Mouse (Mus musculus): ENCODE measurements around the gene Foxn3.

Gene Foxn3

DNA sequence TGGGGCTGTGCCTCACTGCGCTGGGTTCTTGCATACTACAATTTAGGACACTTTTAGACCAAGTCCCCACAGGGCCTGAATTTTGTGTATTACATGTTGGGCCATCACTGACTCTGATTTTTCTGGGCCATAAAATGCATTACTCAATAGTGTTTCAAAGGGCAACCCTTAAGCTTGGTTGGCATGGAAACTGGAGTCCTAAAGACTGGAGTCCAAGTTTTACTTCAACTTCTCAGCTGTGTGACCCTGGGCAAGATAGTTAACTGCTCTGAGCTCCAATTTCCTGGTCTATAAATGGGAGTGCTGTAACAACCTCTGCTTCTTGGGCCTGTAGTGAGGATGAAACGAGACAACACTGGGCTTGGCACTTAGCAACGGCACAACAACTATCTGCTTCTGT is 215.9 kb downstream of the Foxn3 start:
- DNase-seq = no peak

DNA sequence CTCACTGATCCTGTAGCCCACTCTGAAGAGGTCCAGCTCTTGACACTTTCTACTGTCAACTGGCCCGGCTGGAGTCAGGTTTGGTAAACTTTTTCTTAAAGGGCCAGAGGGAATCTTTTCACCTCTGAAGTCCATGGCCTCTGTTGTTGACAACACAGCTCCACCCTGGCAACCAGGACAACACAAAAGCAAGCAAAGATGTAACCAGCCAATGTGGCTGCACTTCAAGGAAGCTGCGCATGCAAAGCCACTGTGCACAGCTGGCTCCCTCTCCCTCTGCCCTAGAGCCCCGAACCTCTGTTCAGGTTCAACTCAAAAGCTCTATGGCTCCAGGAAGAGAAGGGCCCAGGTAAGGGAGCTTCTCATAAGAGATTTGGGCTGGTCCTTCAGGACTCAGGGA is 216.4 kb downstream of the Foxn3 start:
- DNase-seq = no peak

DNA sequence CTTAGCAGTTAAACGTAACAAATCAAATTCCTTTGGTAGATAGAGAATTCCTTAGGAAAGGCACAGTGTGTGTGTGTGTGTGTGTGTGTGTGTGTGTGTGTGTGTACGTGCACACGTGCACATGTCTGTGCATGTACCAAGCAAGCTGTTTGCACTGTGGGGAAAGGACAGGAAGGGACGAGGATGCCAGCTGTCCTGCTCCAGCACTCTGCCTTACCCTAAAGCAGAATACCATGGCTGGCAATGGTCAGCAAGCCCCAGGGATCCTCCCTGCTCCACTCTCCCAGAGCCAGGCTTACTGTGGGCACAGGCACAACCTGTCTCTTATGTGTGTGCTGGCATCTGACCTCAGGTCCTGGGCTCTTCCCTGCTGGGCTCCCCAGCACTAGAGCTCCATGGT is 218.1 kb downstream of the Foxn3 start:
- no peak for DNase-seq

DNA sequence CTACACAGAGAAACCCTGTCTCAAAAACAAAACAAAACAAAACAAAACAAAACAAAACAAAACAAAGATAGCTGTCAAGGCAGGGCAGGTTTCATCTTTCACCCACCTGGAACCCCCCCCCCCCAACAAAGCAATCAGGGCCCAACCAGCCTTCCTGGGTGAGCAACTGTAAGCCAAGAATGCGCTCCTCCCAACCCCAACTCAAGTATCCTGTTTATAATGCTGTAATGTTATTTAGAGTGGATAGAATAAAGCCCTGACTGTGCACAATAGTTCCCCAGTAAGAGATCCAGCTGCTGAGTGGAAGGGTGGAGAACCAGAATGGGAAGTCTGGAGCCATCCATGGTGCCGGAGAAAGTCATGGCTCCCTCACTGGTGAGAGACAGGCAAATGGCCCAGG is 220.0 kb downstream of the Foxn3 start:
- no peak for DNase-seq

DNA sequence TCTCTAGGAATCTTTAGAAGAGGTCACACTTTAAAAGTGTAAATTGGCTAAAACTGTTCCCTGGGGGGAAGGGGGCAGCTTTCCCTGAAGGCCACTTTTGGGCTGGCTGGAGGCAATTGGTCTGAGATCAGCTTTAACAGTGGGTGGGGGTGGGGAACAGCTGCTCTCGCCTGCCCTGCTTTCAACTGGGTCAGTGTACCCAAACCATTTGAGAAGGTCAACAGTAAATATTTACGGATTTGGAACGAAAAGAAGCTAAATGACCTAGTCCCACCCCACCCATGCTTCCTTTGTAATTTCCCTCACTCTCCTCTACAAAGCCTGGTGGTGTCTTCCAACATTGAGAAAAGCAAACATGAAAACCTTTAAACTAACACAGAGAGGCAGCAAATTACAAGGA is 221.2 kb downstream of the Foxn3 start:
- DNase-seq = no peak

DNA sequence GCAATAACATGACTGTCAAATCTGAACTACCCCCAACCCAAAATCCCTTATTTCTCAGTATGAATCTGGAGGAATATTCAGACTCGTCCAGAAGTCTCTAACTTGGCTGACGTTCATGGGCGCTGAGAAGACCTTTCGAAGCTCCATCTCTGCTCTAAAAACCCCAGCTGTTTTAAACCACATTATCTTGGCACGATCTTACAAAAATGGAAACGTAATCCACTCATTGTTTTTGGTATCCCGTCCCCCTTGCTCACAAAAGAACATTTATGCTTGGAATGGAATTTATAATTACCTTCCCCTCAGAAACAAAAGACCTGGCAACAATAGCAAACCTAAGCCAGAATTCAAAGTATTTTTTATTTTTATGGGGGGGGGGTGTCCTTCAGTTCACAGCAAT is 221.6 kb downstream of the Foxn3 start:
- DNase-seq = no peak

DNA sequence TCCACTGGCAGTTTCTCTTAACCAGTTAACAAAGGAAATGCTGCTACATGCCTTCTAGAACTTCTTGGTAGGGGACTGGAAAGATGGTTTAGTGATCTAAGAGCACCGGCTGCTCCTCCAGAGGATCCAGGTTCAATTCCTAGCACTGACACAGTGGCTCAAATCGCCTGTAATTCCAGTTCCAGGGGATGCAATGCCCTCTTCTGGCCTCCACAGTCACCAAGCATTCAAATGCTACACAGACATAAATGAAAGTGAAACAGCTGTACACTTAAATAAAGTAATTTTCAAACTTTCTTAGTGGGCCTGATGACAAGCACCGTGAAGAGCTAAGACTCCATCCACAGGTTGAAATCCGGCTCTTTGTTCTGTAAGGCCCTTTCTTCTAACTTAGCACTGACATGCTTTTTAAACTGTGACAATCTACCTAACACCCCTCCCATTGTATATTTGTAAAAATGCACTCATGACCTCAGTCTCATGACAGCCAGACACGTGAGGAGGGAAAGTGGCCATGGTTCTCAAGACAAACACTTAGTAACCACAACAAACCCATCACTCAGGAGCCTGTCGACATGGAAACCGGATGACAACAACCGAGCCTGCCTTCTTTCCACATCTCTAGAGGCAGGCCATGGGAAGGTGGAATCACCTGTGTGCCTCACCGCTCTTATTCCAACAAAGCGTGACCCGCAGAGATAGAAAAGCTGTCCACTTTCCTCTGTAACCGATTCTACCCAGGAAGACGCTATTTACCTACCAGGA is 222.8 kb downstream of the Foxn3 start:
- DNase-seq = no peak

DNA sequence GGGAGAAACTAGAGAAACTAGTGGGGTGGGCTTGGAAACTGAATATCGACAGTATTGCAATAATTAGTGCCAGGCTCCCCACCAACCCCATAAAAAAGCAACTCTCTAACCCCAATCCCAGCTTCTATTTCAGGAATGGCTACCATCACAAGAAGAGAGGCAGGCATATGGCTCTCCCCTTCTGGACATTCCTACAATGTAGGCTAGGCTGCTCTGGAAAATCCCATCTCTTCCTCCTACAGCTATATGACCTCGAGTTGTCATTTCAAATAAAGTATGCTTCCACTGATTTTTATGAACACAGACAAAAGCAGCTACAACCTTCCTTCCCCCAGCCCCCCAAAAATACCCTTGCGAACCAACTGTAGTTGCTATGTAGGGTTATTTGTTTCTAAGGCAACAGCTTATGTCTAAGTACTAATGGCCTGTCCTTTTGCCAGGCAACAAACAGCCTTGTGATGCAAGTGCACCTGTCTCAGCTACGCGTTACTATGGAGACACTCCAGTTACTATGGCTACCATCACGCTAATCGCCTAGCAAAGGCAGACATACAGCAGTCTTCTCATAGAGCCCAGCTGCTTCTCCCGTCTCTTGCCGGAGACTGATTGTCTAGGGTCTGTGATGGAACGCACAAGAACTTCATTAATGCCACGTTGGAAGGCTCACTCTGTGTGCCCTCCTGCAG is 223.6 kb downstream of the Foxn3 start:
- no peak for DNase-seq

DNA sequence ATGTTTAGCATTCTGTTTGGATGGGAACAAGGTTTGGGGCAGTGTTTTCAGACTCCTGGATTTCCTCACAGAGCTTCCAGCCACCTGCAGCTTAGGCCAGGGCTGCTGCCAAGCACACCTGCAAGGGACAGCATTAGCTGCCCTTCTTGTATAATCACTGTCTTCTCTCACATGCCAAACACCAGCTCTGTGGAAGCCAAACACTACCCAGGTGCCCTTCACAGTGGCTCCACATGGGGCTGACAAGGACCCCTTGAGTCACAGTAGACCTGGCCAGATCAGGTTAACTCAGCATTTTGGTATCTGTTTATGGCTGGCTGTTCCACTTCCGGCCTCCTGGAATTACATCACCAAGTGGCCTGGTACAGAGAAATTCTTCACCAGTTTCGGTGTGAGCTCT is 224.6 kb downstream of the Foxn3 start:
- DNase-seq = no peak

DNA sequence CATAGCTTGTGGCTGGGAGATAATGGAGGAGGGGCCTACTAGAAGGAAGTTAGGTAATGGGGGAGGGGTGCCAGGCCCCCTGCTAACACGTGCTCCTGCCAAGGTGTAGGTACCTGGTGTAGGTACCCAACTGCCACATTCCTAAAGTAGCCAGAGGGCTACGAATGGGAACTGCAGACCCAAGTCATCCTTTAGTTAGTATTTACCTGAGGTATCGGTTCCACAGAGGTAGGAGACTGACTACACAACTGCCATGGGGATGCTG is 226.3 kb downstream of the Foxn3 start:
- no peak for DNase-seq

DNA sequence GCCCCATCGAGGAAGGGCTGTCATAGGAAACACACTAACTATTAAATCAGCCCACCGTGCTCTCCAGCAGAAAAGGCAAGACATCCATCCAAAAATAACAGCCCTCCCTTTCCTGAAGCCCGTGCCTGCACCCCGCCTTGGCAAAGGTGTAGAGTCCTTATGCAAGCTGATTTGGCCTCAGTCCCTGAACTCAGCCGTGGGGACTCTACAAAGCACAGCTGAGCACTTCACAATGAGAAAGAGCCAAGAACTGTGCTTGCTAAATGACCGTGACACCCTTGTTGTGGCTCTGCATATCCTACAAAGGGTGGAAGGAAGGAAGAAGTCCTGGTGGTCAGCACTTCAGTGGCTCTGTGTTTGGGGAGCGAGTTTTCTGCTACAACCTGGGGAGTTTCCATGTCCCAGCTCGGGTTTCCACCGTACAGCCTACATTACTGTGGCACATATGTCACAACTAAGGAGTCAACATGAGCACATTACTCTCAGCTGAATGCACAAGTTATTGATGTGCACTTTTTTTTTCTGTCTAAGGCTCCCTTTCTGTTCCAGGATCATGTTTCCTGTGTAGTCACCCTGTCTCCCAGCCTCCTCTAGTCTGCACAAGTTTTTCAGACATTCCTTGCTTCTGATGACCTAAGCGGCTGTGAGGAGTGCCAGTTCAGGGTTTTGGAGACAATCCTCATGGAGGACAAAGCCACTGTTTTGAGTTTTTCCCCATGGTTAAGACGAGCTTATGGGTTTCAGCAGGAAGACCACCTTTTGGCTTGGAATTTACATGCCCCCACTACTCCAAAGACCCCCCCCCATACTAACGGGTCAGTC is 226.8 kb downstream of the Foxn3 start:
- DNase-seq = peak; percentile 75 to 88

DNA sequence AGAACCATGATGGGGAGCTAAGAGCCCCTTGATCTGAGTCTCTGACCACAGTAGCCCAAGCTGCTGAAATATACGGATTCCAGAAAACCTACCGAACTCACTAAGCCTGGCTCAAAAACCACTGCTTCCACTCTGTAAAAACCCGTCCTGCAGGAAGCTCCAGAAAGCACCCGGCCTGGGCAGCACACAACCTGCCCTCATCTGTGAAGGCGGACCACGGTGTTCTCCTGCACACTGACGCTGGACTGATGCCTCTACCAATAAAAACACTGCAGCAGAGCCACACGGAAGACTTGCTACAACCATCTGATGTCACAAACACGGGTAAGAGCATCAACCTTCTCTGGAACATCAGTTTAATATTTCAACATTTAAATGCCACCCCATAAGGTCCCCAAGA is 227.8 kb downstream of the Foxn3 start:
- DNase-seq = no peak

DNA sequence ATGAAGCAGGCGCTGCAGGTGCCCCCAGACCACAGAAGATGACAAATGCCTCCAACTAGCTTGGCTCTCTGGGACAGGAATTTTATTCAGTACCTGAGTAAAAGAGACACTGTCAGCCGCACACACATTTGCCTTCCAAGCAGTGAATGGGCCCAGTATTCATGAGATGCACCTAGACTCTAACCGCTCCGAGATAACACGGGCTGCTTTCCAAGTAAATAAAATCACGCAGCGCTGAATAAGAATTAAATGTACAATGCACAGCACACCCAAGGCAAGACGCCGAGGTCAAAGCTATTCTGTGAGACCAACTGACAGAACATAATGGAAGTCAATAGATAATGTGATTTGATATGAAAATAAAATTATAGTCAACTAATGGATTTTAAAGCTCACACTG is 229.4 kb downstream of the Foxn3 start:
- DNase-seq = no peak

DNA sequence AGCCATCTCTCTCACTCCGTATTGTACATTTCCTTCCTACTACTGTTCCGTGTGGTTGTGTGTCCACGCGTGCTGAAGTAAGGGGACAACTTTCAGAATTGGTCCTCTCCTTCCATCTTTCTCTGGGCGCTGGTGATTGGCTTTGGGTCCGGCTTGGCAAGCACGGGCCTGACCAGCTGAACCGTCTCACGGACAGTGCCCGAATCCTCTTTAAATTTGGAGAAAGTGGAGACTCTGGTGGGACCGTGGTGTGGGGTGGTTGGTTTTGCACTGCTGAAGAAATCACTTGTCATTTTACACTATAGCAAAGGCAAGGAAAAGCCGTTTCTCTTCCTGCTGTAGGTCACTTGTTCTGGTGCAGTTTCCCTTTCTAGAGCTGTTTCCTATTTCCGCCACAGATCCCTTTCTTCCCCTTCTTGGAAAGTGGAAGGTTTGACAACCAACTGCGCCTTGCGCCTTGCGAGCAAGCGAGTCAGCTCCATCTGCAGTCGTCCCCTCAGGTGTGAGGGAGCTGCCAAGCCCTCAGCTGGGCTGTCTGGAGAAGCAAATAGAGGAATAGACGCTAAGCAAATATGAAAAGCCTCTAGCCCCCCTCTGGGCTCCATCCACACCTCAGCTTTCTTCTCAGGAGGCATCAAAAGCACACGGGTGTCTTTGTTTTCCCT is 229.9 kb downstream of the Foxn3 start:
- no peak for DNase-seq

DNA sequence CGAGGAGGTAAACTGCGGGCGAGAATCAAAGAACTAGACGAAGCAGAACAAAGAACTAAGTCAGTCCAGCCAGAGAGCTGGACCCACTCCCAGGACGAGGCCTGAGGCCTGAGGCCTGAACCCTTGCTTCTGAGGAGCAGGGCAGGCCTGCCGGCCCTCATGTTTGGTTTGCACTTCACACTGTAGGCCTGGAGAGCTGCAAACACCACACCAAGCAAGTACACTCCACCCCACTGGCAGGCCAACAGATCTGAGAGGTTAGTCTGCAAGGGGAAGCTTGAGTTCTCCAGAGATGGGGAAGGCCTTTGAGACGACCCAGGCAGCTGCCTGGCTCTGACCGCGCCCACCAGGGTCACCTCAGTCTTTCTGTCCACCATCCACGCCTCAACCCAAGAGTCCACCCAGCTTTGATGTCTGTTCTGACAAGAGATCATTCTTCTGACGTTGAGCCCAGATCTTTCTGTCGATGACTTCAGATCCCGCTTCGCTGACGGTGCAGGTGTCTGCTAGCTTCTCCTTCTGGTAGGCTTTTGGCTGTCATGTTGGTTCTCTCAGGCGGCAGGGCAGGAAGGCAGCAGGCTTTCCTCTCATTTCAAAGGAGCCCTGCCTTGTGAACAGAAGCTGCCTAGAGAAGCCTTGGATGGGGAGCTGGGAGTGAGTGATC is 231.1 kb downstream of the Foxn3 start:
- DNase-seq = no peak

DNA sequence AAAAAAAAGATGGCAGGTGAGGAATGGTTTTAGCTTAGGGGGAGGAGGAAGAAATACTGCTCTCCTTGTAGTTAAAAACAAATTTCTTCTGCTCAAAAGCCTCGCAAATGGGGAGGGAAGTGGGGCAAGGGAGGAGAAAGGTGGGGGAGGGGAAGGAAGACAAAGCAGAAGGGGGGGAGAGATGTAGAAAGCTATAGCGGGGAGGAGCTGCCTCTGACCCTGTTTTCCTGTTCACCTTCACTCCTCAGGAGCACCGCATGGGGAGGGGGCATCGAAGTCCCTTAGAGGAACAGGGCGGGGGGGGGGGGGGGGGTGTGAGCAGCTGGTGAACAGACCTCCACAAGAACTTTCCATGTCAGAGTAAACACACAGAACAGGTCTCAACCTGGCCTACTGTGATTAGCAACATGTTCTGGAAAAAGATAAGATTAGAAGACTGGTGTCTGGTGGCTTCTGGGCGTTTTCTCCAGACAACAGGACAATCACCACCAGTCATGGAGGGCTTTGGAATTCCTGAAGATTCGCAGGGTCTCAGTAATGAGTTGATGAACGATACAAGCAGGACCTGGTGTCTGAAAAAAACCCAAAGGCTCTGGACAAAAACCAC is 231.9 kb downstream of the Foxn3 start:
- no peak for DNase-seq

DNA sequence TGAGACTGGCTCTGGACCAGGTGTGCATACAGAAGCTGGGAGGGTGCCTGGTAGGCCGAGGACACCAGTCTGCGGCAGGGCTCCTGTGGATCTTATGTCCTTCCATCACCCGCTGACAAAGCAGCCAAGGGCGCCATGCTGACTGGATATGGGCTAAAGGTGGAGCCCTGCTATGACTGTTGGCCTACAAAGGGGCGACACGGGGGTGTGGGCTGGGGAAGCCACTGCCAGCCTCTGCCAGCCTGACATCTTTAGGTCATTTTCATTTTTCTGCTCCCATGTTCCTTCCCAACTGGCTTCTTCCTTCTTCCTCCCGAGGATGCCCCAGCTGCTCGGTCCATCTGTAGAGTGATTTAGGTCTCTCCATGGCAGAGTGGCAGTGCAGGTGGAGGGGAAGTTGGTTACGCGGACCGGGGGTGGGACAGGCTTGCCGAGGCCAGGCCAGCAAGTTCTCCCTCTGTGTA is 232.5 kb downstream of the Foxn3 start:
- no peak for DNase-seq

DNA sequence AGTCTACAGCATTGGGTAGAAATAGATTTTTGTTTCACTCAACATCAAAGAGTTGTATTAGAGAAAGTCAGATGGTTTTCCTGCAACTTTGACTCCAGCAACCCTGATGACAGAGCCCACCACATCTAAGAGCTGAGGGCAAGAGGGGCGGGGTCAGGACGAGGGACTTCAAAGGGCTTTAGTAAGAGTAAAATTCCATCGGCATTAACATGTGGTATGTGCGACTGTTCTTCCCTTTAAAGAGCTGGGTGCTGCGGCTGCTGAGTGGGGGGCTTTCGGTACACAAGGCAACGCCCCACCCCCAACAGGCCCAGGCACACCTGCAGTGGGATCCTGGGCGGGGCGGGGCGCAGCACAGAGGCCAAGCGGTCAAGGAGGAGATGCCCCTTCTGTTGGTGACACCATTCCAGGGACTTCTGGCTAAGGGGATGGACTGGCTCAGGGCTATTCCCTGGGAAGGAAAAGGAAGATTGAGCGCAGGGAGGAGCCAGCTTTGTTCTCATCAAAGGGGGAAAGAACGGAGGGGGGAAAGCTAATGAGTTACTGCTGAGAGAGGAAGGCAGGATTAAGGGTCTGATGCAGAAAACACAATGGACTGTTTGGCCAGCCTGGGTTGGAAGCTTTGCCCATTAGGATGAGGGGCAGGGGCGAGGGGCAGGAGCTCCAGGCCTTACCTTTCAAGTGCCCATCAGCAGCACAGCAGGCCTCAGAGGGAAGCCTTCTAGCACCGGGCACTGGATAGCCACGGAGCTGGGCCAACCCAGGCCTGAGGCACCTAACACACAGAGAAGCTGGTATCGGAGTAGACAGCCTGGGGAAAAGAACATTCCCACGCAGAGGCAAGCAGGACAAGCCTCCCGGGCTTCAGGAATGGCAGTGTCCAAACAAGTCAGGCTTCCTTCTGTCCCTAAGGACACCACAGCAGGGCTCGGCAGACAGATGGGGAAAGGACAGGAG is 233.8 kb downstream of the Foxn3 start:
- DNase-seq = no peak

DNA sequence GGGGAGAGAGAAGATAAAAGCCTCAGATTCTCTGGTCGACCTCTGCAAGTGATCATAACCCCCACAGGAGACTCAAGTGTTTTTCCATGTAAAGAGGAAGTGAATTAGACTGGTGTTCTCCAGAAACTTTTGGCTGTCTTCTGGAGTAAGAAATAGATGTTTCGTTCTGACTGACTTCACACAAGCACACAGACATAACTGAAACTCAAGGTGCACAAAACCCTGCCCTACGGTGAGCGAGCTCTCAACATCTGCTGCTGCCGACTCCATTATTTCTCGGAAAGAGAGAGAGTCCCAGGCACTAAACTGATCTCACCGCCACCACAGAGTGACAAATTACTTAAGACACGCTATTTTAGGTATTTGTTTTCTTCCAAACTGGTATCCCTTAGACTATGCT is 237.2 kb downstream of the Foxn3 start:
- DNase-seq = no peak

DNA sequence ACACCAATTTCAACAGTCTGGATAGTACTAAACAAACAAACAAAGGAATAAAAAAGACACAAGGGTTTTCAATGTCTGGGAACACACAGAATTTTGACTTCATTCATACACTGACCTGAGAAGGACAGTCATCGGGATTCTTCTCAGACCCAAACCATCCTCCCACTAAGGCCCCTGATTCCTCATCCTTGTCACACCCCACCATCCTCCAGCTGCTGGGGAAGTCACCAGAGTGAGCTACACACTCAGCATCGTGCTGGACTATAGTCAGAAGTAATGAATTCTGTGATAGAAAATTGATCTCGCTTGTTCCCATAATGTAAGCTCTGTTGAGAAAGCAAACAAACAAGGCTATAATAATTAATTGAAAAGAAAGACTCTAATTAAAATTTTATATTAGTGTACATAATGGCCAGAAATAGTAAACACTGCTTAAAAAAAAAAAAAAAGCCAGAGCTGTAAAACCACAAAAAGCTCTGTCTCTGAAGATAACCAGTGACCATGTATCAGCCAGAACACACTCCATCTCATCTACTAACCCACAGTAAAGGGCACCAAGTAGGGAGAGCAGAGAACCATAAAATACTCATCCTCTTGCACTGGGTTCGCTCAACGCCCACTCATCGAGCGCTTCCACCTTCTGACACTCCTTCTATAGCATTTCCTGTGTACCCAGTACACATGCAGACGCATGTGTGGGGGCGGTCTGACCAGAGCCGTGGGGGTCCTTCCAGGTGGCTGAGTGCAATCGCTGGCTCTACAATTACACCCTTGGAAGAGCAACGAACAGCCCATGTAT is 241.6 kb downstream of the Foxn3 start:
- no peak for DNase-seq
